Mouse (Mus musculus) heart, postnatal 0 days (tissue): ENCODE results near the gene Nbl1.

Experiments used
- CTCF ChIP-seq: IDR thresholded peaks from 2 replicates; pipeline ENCODE4 v1.5.1; 2016; ENCODE audit warnings: antibody characterized with exemption, control low read depth, low read depth
- EP300 ChIP-seq: IDR thresholded peaks from 2 replicates; pipeline ENCODE4 v1.6.1; 2016; ENCODE audit warnings: antibody characterized with exemption, low read depth

DNA sequence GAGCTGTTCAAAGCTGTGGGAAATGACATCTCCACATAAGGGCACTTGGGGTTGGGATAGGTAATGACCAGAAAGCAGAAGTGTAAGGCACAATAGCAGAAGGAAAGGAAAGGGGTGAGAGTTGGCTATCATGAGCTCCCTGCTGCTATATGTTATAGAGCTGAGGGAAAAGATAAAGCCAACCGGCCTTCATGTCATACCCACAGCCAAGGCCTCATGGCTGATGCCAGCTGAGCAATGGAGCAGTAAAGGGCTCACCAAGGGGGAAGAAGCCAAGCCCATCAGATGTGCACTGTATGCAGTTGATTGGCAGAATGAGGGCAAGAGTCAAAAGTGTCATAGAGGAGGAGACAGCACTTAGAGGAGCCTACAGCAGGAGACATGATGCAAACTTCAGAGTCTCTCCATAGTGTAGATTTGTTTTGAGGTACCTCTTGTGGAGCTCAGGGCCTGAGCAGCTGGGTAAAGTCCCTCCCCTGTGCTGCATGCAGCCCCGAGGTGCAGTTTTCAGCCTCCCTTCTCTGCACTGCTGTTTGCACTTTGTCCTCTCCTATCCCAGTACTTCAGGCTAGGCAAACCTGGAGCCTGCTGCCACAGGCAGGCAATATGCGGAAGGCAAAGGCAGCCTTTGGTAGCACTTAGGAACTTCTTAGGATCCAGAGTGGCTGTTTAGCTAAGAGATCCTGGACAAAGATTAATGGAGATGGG lies 23.7 kb upstream of the Nbl1 start:
- TF ChIP-seq CTCF, result no peak
- no peak for TF ChIP-seq EP300
